Mouse (Mus musculus): Measurements from ENCODE around the gene Gm10142.
"Not testable (repeated sequence)": the region's sequence is repeated elsewhere in the genome, so short reads cannot be mapped to it uniquely, and the experiment has no call there.

Gm10142 gene

GRCm38 (mm10) chr10:77738929-77739328, 23.3 kb downstream of the Gm10142 start:
- DNase-seq (ENCODE audit: low spot score in 2 of 2), result no peak

- DNase-seq (ENCODE audit: low spot score in 2 of 2), result not testable (repeated sequence)
Measured at GRCm38 (mm10) chr10:77741924-77742688, 26.5 kb downstream of the Gm10142 start, which contains the start of gene Gm18596. TSS of gene Gm18596 (minus strand) at chr10:77742638.

GRCm38 (mm10) chr10:77750686-77751085, 35.1 kb downstream of the Gm10142 start:
- DNase-seq (ENCODE audit: low spot score in 2 of 2), result not testable (repeated sequence)

GRCm38 (mm10) chr10:77751254-77751653, 35.6 kb downstream of the Gm10142 start, which contains the start of gene Gm9736:
TSS of gene Gm9736 (minus strand) at chr10:77751354.
- DNase-seq (ENCODE audit: low spot score in 2 of 2), result not testable (repeated sequence)

GRCm38 (mm10) chr10:77752312-77752711, 36.7 kb downstream of the Gm10142 start:
- not testable (repeated sequence) for DNase-seq (ENCODE audit: low spot score in 2 of 2)

- DNase-seq (ENCODE audit: low spot score in 2 of 2), result no peak
Measured at GRCm38 (mm10) chr10:77753448-77753847, 37.8 kb downstream of the Gm10142 start.

GRCm38 (mm10) chr10:77759582-77759981, 44.0 kb downstream of the Gm10142 start, which contains the start of gene Gm3233:
TSS of gene Gm3233 (minus strand) at chr10:77759682.
- not testable (repeated sequence) for DNase-seq (ENCODE audit: low spot score in 2 of 2)
